Mouse (Mus musculus): ENCODE measurements at regions not wholly inside any gene's neighbourhood (a gene's known extent, or its start where the extent isn't known, plus 50 kb on each side); places are given as distances from the start of the nearest gene placed in this dataset.

GRCm38 (mm10) chr9:61862071-61862480 is 52.3 kb downstream of the Rplp1 start:
- no peak for DNase-seq (ENCODE audit: low spot score in 2 of 2)

- DNase-seq (ENCODE audit: low spot score in 2 of 2), result peak in 1 of 2 experiments; percentile 13
These were observed 54.2 kb downstream of the Rplp1 start for GRCm38 (mm10) chr9:61860147-61860546.

GRCm38 (mm10) chr9:61859438-61859837 is 54.9 kb downstream of the Rplp1 start:
- no peak for DNase-seq (ENCODE audit: low spot score in 2 of 2)

- no peak for DNase-seq (ENCODE audit: low spot score in 2 of 2)
These were observed 56.5 kb downstream of the Rplp1 start for GRCm38 (mm10) chr9:61857817-61858216.

GRCm38 (mm10) chr9:61856686-61857085 is 57.7 kb downstream of the Rplp1 start:
- DNase-seq (ENCODE audit: low spot score in 2 of 2), result no peak

GRCm38 (mm10) chr9:61855686-61856085 is 58.7 kb downstream of the Rplp1 start:
- peak in 1 of 2 experiments; percentile 13 for DNase-seq (ENCODE audit: low spot score in 2 of 2)

GRCm38 (mm10) chr9:61853841-61854240 is 60.5 kb downstream of the Rplp1 start:
- no peak for DNase-seq (ENCODE audit: low spot score in 2 of 2)

- no peak for DNase-seq (ENCODE audit: low spot score in 2 of 2)
These were observed 63.0 kb downstream of the Rplp1 start for GRCm38 (mm10) chr9:61851331-61851730.

- DNase-seq (ENCODE audit: low spot score in 2 of 2), result no peak
These were observed 65.9 kb downstream of the Rplp1 start for GRCm38 (mm10) chr9:61848401-61848800.

GRCm38 (mm10) chr9:61847496-61847895 is 66.8 kb downstream of the Rplp1 start:
- DNase-seq (ENCODE audit: low spot score in 2 of 2), result no peak

GRCm38 (mm10) chr9:61844645-61845044 is 69.7 kb downstream of the Rplp1 start:
- DNase-seq (ENCODE audit: low spot score in 2 of 2), result no peak

GRCm38 (mm10) chr9:61844141-61844540 is 70.2 kb downstream of the Rplp1 start:
- no peak for DNase-seq (ENCODE audit: low spot score in 2 of 2)

GRCm38 (mm10) chr9:61843513-61843912 is 70.8 kb downstream of the Rplp1 start:
- no peak for DNase-seq (ENCODE audit: low spot score in 2 of 2)

GRCm38 (mm10) chr9:61842384-61842783 is 72.0 kb downstream of the Rplp1 start:
- DNase-seq (ENCODE audit: low spot score in 2 of 2), result no peak

- no peak for DNase-seq (ENCODE audit: low spot score in 2 of 2)
These were observed 73.1 kb downstream of the Rplp1 start for GRCm38 (mm10) chr9:61841222-61841621.

- no peak for DNase-seq (ENCODE audit: low spot score in 2 of 2)
These were observed 74.0 kb downstream of the Rplp1 start for GRCm38 (mm10) chr9:61840353-61840752.

- DNase-seq (ENCODE audit: low spot score in 2 of 2), result no peak
These were observed 81.1 kb downstream of the Rplp1 start for GRCm38 (mm10) chr9:61833226-61833625.

- no peak for DNase-seq (ENCODE audit: low spot score in 2 of 2)
These were observed 84.1 kb downstream of the Rplp1 start for GRCm38 (mm10) chr9:61830236-61830635.

- DNase-seq (ENCODE audit: low spot score in 2 of 2), result no peak
These were observed 84.6 kb downstream of the Rplp1 start for GRCm38 (mm10) chr9:61829736-61830135.

GRCm38 (mm10) chr9:61829301-61829700 is 85.0 kb downstream of the Rplp1 start:
- DNase-seq (ENCODE audit: low spot score in 2 of 2), result no peak

- no peak for DNase-seq (ENCODE audit: low spot score in 2 of 2)
These were observed 86.6 kb downstream of the Rplp1 start for GRCm38 (mm10) chr9:61827721-61828120.

GRCm38 (mm10) chr9:61827014-61827413 is 87.3 kb downstream of the Rplp1 start:
- no peak for DNase-seq (ENCODE audit: low spot score in 2 of 2)

GRCm38 (mm10) chr9:61826415-61826814 is 87.9 kb downstream of the Rplp1 start:
- DNase-seq (ENCODE audit: low spot score in 2 of 2), result no peak

- DNase-seq (ENCODE audit: low spot score in 2 of 2), result no peak
These were observed 88.5 kb downstream of the Rplp1 start for GRCm38 (mm10) chr9:61825804-61826203.

Data from gastrocnemius, adult 8-10 months (tissue).